Mouse (Mus musculus) embryonic facial prominence, embryonic 10.5 days (tissue): ENCODE results near the gene Rrp15. TPM values are rescaled to one million over a fixed set of nuclear protein-coding genes. Genes with fewer than 3 reads are reported as not detected.
A peak's percentile ranks its signal among the peaks of the same experiment; 100 is the strongest.

ENCODE experiments used
- DNase-seq: peaks from one replicate; pipeline ENCODE4 v3.0.0-alpha.2; 2017; ENCODE audit warnings: low spot score
- H3K27ac ChIP-seq: fragments of 300-500 bp; sonication (generic); replicated peaks from 2 replicates; pipeline ENCODE4 v1.5.1; 2016; ENCODE audit warnings: mild to moderate bottlenecking
- H3K27me3 ChIP-seq: fragments of 300-500 bp; sonication (generic); replicated peaks from 2 replicates; pipeline ENCODE4 v1.6.1; 2016; ENCODE audit warnings: low read depth, mild to moderate bottlenecking; ENCODE audit not compliant: poor library complexity, severe bottlenecking
- H3K36me3 ChIP-seq: fragments of 300-500 bp; sonication (generic); replicated peaks from 2 replicates; pipeline ENCODE4 v1.6.1; 2016; ENCODE audit warnings: mild to moderate bottlenecking, moderate library complexity
- H3K4me1 ChIP-seq: fragments of 300-500 bp; sonication (generic); 2 replicates; pipeline ENCODE4 v1.6.1; 2016
- H3K4me3 ChIP-seq: fragments of 300-500 bp; sonication (generic); 2 replicates; pipeline ENCODE4 v1.5.1; 2016; ENCODE audit warnings: mild to moderate bottlenecking, moderate library complexity
- H3K9me3 ChIP-seq: fragments of 300-500 bp; sonication (generic); 2 replicates; pipeline ENCODE4 v1.6.1; 2016; ENCODE audit warnings: mild to moderate bottlenecking
- WGBS: fragments of 180-500 bp; shearing (Covaris S2); methylation state at CpG from one replicate; pipeline ENCODE4 v1.1.7; 2016; 5-methylcytosine and 5-hydroxymethylcytosine counted together
- polyA plus RNA-seq: library from polyadenylated mRNA; unstranded; fragments of >200 nt; fragmentation: Nextera tagmentation; extraction: Ambion mirVana; gene quantifications from 2 replicates; pipeline ENCODE4 v1.2.1, GENCODE M21; 2016

Rrp15 gene
- polyA plus RNA-seq, 1 experiment from 2014 or later, result 94.0 TPM

GRCm38 (mm10) chr1:186705203-186705914 lies 43.8 kb downstream of the Rrp15 start:
- H3K27ac ChIP-seq, result peak overlapping the region; percentile 90
- DNase-seq, result peak; percentile 81
- WGBS, result under 1% methylated on average over 65 of the region's 65 CpGs
- H3K4me3 ChIP-seq, result peak overlapping the region; percentile 72
- no peaks in the 10 kb centered on the region for H3K36me3 ChIP-seq
- H3K27me3 ChIP-seq, result peaks cover 25% of the 10 kb centered on the region
- H3K9me3 ChIP-seq, result no peaks in the 10 kb centered on the region
- H3K4me1 ChIP-seq, result peaks cover 36% of the 10 kb centered on the region

GRCm38 (mm10) chr1:186703980-186704701 lies 45.0 kb downstream of the Rrp15 start:
- Histone ChIP-seq H3K27ac (peak overlapping the region; percentile 90), H3K4me1 (peaks cover 36% of the 10 kb centered on the region), H3K27me3 (peaks cover 25% of the 10 kb centered on the region), H3K36me3 (no peaks in the 10 kb centered on the region), H3K9me3 (no peaks in the 10 kb centered on the region), H3K4me3 (peak overlapping the region; percentile 72)
- under 1% methylated on average over 36 of the region's 36 CpGs for WGBS
- peak; percentile 64 for DNase-seq

- Histone ChIP-seq H3K27me3 (peaks cover 25% of the 10 kb centered on the region), H3K4me1 (peaks cover 36% of the 10 kb centered on the region), H3K4me3 (peak overlapping the region; percentile 72), H3K36me3 (peaks cover 7% of the 10 kb centered on the region; the same call in 1 of the 2 replicates), H3K9me3 (no peaks in the 10 kb centered on the region), H3K27ac (peak overlapping the region; percentile 90)
- peak; percentile 39 for DNase-seq
- WGBS, result 1% methylated on average over 15 of the region's 15 CpGs
Observed at GRCm38 (mm10) chr1:186703256-186703979, 45.7 kb downstream of the Rrp15 start.

- peak overlapping the region; percentile 62 for H3K27ac ChIP-seq
- DNase-seq, result no peak
- peak overlapping the region; percentile 72 for H3K4me3 ChIP-seq
- peaks cover 11% of the 10 kb centered on the region; the same call in 1 of the 2 replicates for H3K36me3 ChIP-seq
- WGBS, result 19% methylated on average over 15 of the region's 15 CpGs
- peaks cover 36% of the 10 kb centered on the region for H3K4me1 ChIP-seq
- H3K27me3 ChIP-seq, result peaks cover 22% of the 10 kb centered on the region
- no peaks in the 10 kb centered on the region for H3K9me3 ChIP-seq
Observed at GRCm38 (mm10) chr1:186702391-186703255, 46.5 kb downstream of the Rrp15 start.

- no peaks in the 10 kb centered on the region for H3K9me3 ChIP-seq
- H3K4me1 ChIP-seq, result peaks cover 33% of the 10 kb centered on the region
- peaks cover 14% of the 10 kb centered on the region; the same call in 1 of the 2 replicates for H3K36me3 ChIP-seq
- no peak overlapping the region for H3K27ac ChIP-seq
- DNase-seq, result no peak
- H3K27me3 ChIP-seq, result peaks cover 12% of the 10 kb centered on the region
- H3K4me3 ChIP-seq, result no peak overlapping the region; the same call in 1 of the 2 replicates
- 73% methylated on average over 8 of the region's 8 CpGs for WGBS
Observed at GRCm38 (mm10) chr1:186701206-186701905, 47.8 kb downstream of the Rrp15 start.

GRCm38 (mm10) chr1:186700496-186700895 lies 48.7 kb downstream of the Rrp15 start:
- peaks cover 18% of the 10 kb centered on the region; the same call in 1 of the 2 replicates for H3K36me3 ChIP-seq
- H3K9me3 ChIP-seq, result no peaks in the 10 kb centered on the region
- no peak for DNase-seq
- peaks cover 6% of the 10 kb centered on the region for H3K27me3 ChIP-seq
- no peak overlapping the region for H3K27ac ChIP-seq
- WGBS, result 87% methylated on average over 3 of the region's 3 CpGs
- no peak overlapping the region; the same call in 1 of the 2 replicates for H3K4me3 ChIP-seq
- H3K4me1 ChIP-seq, result peaks cover 24% of the 10 kb centered on the region

GRCm38 (mm10) chr1:186698583-186699338 lies 50.4 kb downstream of the Rrp15 start:
- 79% methylated on average over 15 of the region's 15 CpGs for WGBS

GRCm38 (mm10) chr1:186696231-186696630 lies 52.9 kb downstream of the Rrp15 start:
- no peak for DNase-seq
- Histone ChIP-seq H3K27me3 (no peaks in the 10 kb centered on the region), H3K36me3 (peaks cover 20% of the 10 kb centered on the region; the same call in 1 of the 2 replicates), H3K27ac (no peak overlapping the region), H3K9me3 (no peaks in the 10 kb centered on the region), H3K4me3 (no peak overlapping the region), H3K4me1 (peaks cover under 1% of the 10 kb centered on the region)
- WGBS, result 89% methylated on average over 9 of the region's 9 CpGs

More at GRCm38 (mm10) chr1:186698583-186699338, 50.4 kb downstream of the Rrp15 start:
- Histone ChIP-seq H3K4me3 (no peak overlapping the region), H3K4me1 (peaks cover 17% of the 10 kb centered on the region), H3K9me3 (no peaks in the 10 kb centered on the region), H3K27me3 (peaks cover 6% of the 10 kb centered on the region), H3K27ac (no peak overlapping the region), H3K36me3 (peaks cover 20% of the 10 kb centered on the region; the same call in 1 of the 2 replicates)
- DNase-seq, result no peak

- peaks cover 20% of the 10 kb centered on the region; the same call in 1 of the 2 replicates for H3K36me3 ChIP-seq
- H3K27me3 ChIP-seq, result no peaks in the 10 kb centered on the region
- WGBS, result 72% methylated on average over 4 of the region's 4 CpGs
- H3K4me1 ChIP-seq, result peaks cover 6% of the 10 kb centered on the region
- no peaks in the 10 kb centered on the region for H3K9me3 ChIP-seq
- H3K4me3 ChIP-seq, result no peak overlapping the region
- DNase-seq, result no peak
- no peak overlapping the region for H3K27ac ChIP-seq
Observed at GRCm38 (mm10) chr1:186695361-186695760, 53.8 kb downstream of the Rrp15 start.

GRCm38 (mm10) chr1:186692370-186692769 lies 56.8 kb downstream of the Rrp15 start:
- peaks cover 9% of the 10 kb centered on the region for H3K4me1 ChIP-seq
- H3K27me3 ChIP-seq, result no peaks in the 10 kb centered on the region
- no peak overlapping the region for H3K27ac ChIP-seq
- H3K9me3 ChIP-seq, result no peaks in the 10 kb centered on the region
- peaks cover 9% of the 10 kb centered on the region; the same call in 1 of the 2 replicates for H3K36me3 ChIP-seq
- DNase-seq, result no peak
- WGBS, result 92% methylated on average over 4 of the region's 4 CpGs
- H3K4me3 ChIP-seq, result no peak overlapping the region
